Mouse (Mus musculus) neural tube, embryonic 10.5 days (tissue): ENCODE data around the gene 2210407C18Rik.

Experiments
- DNase-seq: peaks from one replicate; pipeline ENCODE4 v3.0.0-alpha.2; 2017; ENCODE audit warnings: low spot score; ENCODE audit errors: extremely low spot score

2210407C18Rik gene

GRCm38 (mm10) chr11:58602062-58602461 is 13.8 kb downstream of the 2210407C18Rik start:
- no peak for DNase-seq

DNA sequence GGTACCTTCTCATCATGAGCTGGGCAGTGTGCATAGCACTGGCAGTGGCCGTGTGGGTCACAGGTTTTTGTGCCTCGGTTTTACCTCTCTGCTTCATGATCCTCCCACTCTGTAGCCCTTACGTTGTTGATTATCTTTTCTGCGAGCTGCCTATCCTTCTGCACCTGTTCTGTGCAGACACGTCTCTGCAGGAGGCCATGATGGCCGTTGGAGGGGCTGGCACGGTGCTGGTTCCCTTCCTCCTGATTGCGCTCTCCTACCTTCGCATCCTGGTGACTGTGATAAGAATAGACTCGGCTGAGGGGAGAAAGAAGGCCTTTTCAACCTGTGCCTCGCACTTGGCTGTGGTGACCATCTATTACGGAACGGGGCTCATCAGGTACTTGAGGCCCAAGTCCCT is 18.0 kb downstream of the 2210407C18Rik start:
- no peak for DNase-seq

DNA sequence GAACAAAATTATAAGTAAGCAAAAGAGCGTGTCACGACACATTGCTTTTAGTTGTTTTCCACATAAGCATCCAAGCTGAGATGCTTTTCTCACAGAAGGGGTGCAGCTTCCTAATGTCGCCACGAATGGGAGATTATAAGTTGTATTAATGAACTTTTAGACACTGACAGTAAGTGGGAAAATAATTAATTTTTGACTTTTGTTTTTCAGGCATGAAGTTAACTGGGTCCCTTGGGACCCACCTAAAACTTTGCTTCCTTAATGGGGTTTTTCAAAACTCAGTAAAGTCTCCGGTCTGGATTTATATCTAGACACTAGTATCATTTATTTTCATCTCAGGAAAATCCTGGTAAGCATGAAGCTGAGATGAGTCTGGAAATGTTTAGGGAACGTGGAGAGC is 21.1 kb downstream of the 2210407C18Rik start, which contains the start of gene Olfr324:
Gene Olfr324, plus strand, starts transcription at position 301 of the 400 bp plus-strand sequence.
- no peak for DNase-seq

DNA sequence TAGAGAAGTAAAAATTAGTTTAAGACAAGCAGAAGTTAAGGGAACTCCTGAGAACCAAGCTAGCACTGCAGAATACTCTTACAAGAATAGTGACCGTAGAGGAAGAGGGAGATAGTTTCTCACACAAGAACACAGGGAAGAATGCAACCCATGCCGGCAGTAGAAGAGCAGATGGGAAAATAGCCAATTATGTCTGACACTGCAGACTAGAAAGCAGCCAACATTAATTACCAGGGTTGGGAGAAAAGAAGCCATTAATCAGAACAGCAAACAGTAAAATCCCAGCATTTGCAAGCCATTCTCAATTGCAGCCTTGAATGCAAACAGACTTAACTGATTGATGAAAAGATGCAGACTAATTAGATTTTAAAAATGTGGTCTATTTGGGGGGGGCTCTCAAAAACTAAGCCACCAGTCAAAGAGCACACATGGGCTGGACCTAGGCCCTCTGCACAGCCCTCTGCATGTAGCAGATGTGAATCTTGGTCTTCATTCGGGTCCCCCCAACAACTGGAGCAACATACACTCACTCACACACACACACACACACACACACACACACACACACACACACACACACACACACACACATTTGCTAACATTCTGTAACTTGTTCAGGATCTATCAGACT is 27.1 kb downstream of the 2210407C18Rik start:
- DNase-seq, result no peak

- DNase-seq, result peak; percentile 35
These were observed 28.0 kb downstream of the 2210407C18Rik start for GRCm38 (mm10) chr11:58587898-58588348.

DNA sequence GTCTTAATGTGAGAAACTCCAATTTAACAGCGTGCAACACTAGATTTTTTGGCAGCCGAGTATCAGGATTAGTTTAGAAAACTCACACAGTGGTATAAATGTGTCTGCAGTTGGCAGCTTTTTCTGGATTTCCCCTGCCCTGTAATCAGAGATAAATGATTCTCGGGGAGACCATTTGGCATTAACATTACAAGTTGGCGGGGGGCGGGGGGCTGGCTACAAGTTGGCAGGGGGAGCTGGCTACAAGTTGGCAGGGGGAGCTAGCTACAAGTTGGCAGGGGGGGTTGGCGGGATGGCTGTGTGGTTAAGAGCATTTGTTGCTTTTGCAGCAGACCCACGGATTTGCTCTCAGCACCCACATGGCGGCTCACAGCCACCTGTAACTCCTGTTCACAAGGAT is 37.2 kb downstream of the 2210407C18Rik start:
- DNase-seq, result no peak

- no peak for DNase-seq
These were observed 38.4 kb downstream of the 2210407C18Rik start, which contains the start of gene Olfr325 for GRCm38 (mm10) chr11:58577430-58577829. Olfr325 (plus strand) TSS chr11:58577730.

- DNase-seq, result no peak
These were observed 45.5 kb downstream of the 2210407C18Rik start, which contains the start of gene Olfr224 for GRCm38 (mm10) chr11:58570405-58570804. Olfr224 (minus strand) TSS chr11:58570553.
